Mouse (Mus musculus) CH12.LX (cell line): ENCODE measurements around the gene Rpl9-ps1. TPM values are rescaled to one million over a fixed set of nuclear protein-coding genes. Genes with fewer than 3 reads are reported as not detected.

Experiments used
- DNase-seq: peaks from one replicate; pipeline ENCODE4 v3.0.0-alpha.2; 2013; ENCODE audit errors: extremely low read depth
- H3K27ac ChIP-seq: 2 replicates; pipeline ENCODE4 v1.5.1; 2012; ENCODE audit warnings: low read depth, mild to moderate bottlenecking, control low read depth, moderate library complexity; ENCODE audit not compliant: insufficient read depth
- H3K27me3 ChIP-seq: replicated peaks from 2 replicates; pipeline ENCODE3; 2012; ENCODE audit warnings: inconsistent platforms
- H3K36me3 ChIP-seq, 2 experiments: replicated peaks in 1 of 2; 2 replicates each; pipeline versions ENCODE3 to v1.6.1; 2012; ENCODE audit warnings: inconsistent platforms in 1 of 2, low read length in 1 of 2, mild to moderate bottlenecking in 1 of 2, mixed read lengths in 1 of 2, moderate library complexity in 1 of 2; ENCODE audit not compliant: control insufficient read depth in 1 of 2, insufficient read depth in 1 of 2
- H3K4me1 ChIP-seq, 2 experiments: 2 replicates each; pipeline ENCODE4 v1.6.1; 2012; ENCODE audit warnings: inconsistent platforms in 1 of 2, moderate library complexity in 1 of 2; ENCODE audit not compliant: insufficient read depth in 2 of 2, control insufficient read depth in 1 of 2
- H3K4me2 ChIP-seq: 2 replicates; pipeline ENCODE4 v1.6.1; 2012; ENCODE audit warnings: low read depth, mild to moderate bottlenecking, control low read depth; ENCODE audit not compliant: poor library complexity, insufficient read depth, severe bottlenecking
- H3K4me3 ChIP-seq, 3 experiments: fragments of 150-350 bp in 1 of 3; sonication (generic) in 1 of 3; replicated peaks in 1 of 3; 2 replicates each; pipeline versions ENCODE3 to v1.5.1; 2011 to 2012; ENCODE audit warnings: low read depth in 2 of 3, low read length in 2 of 3, mild to moderate bottlenecking in 2 of 3, moderate library complexity in 2 of 3, control low read depth in 1 of 3, improper control_type of control experiment in 1 of 3, inconsistent platforms in 1 of 3, mixed read lengths in 1 of 3; ENCODE audit not compliant: poor library complexity in 1 of 3
- H3K79me2 ChIP-seq: replicated peaks from 2 replicates; pipeline ENCODE4 v1.6.1; 2012; ENCODE audit warnings: mild to moderate bottlenecking, moderate library complexity; ENCODE audit not compliant: control insufficient read depth, poor library complexity, insufficient read depth, severe bottlenecking; ENCODE audit errors: extremely low read depth
- H3K9ac ChIP-seq: 2 replicates; pipeline ENCODE4 v1.6.1; 2012; ENCODE audit warnings: low read depth, mild to moderate bottlenecking, control low read depth, moderate library complexity; ENCODE audit not compliant: insufficient read depth
- H3K9me3 ChIP-seq: replicated peaks from 2 replicates; pipeline ENCODE3; 2012; ENCODE audit warnings: low read length, inconsistent platforms, mixed read lengths
- CHD1 ChIP-seq: IDR thresholded peaks from 2 replicates; pipeline ENCODE4 v1.6.1; 2012; ENCODE audit warnings: low read depth, low read length, improper control_type of control experiment, inconsistent platforms
- CHD2 ChIP-seq: IDR thresholded peaks from 2 replicates; pipeline ENCODE4 v1.6.1; 2011; ENCODE audit warnings: low read length, improper control_type of control experiment
- CTCF ChIP-seq, 2 experiments: IDR thresholded peaks in 1 of 2; conservative IDR thresholded peaks in 1 of 2; 2 replicates each; pipeline ENCODE4 v1.5.1; 2011 to 2012; ENCODE audit warnings: low read depth in 2 of 2, low read length in 2 of 2, improper control_type of control experiment in 1 of 2, inconsistent platforms in 1 of 2, mild to moderate bottlenecking in 1 of 2, moderate library complexity in 1 of 2
- ELF1 ChIP-seq: IDR thresholded peaks from 2 replicates; pipeline ENCODE4 v1.6.1; 2014; ENCODE audit warnings: low read depth, mild to moderate bottlenecking, inconsistent platforms, low read length, improper control_type of control experiment
- IRF4 ChIP-seq: IDR thresholded peaks from 2 replicates; pipeline ENCODE4 v1.6.1; 2014; ENCODE audit warnings: low read depth, mild to moderate bottlenecking, inconsistent platforms, low read length, improper control_type of control experiment
- JUND ChIP-seq: conservative IDR thresholded peaks from 2 replicates; pipeline ENCODE4 v1.6.1; 2011; ENCODE audit warnings: low read depth, low read length, improper control_type of control experiment
- MAX ChIP-seq: IDR thresholded peaks from 2 replicates; pipeline ENCODE4 v1.6.1; 2011; ENCODE audit warnings: low read length, improper control_type of control experiment
- MAZ ChIP-seq: IDR thresholded peaks from 2 replicates; pipeline ENCODE4 v1.6.1; 2012; ENCODE audit warnings: low read depth, mild to moderate bottlenecking, inconsistent platforms, low read length, improper control_type of control experiment, moderate library complexity
- MEF2A ChIP-seq: IDR thresholded peaks from 2 replicates; pipeline ENCODE4 v1.6.1; 2014; ENCODE audit warnings: low read depth, mild to moderate bottlenecking, inconsistent platforms, low read length, improper control_type of control experiment, borderline replicate concordance
- MXI1 ChIP-seq: IDR thresholded peaks from 2 replicates; pipeline ENCODE4 v1.6.1; 2011; ENCODE audit warnings: mild to moderate bottlenecking, low read depth, low read length, improper control_type of control experiment
- MYC ChIP-seq: IDR thresholded peaks from 2 replicates; pipeline ENCODE4 v1.6.1; 2011; ENCODE audit warnings: low read depth, mild to moderate bottlenecking, improper control_type of control experiment, low read length
- POLR2A ChIP-seq: IDR thresholded peaks from 2 replicates; pipeline ENCODE4 v1.6.1; 2011; ENCODE audit warnings: low read depth, mild to moderate bottlenecking, improper control_type of control experiment, low read length
- RAD21 ChIP-seq: IDR thresholded peaks from 2 replicates; pipeline ENCODE4 v1.6.1; 2011; ENCODE audit warnings: low read depth, mild to moderate bottlenecking, low read length, improper control_type of control experiment, moderate library complexity
- RCOR1 ChIP-seq: conservative IDR thresholded peaks from 2 replicates; pipeline ENCODE4 v1.6.1; 2012; ENCODE audit warnings: low read depth, mild to moderate bottlenecking, inconsistent platforms, low read length, improper control_type of control experiment
- SMC3 ChIP-seq: IDR thresholded peaks from 2 replicates; pipeline ENCODE4 v1.6.1; 2011; ENCODE audit warnings: low read depth, low read length, improper control_type of control experiment
- TBP ChIP-seq: conservative IDR thresholded peaks from 2 replicates; pipeline ENCODE4 v1.6.1; 2011; ENCODE audit warnings: low read depth, low read length, improper control_type of control experiment
- USF1 ChIP-seq: IDR thresholded peaks from 2 replicates; pipeline ENCODE4 v1.6.1; 2014; ENCODE audit warnings: low read depth, mild to moderate bottlenecking, inconsistent platforms, low read length, improper control_type of control experiment
- USF2 ChIP-seq: conservative IDR thresholded peaks from 2 replicates; pipeline ENCODE4 v1.6.1; 2011; ENCODE audit warnings: low read depth, low read length, improper control_type of control experiment
- ZC3H11A ChIP-seq: IDR thresholded peaks from 2 replicates; pipeline ENCODE4 v1.6.1; 2012; ENCODE audit warnings: low read depth, mild to moderate bottlenecking, inconsistent platforms, low read length, improper control_type of control experiment
- ZKSCAN1 ChIP-seq: IDR thresholded peaks from 2 replicates; pipeline ENCODE4 v1.6.1; 2012; ENCODE audit warnings: low read depth, inconsistent platforms, low read length, improper control_type of control experiment, borderline replicate concordance
- ZMIZ1 ChIP-seq: IDR thresholded peaks from 2 replicates; pipeline ENCODE4 v1.6.1; 2012; ENCODE audit warnings: low read depth, mild to moderate bottlenecking, inconsistent platforms, low read length, improper control_type of control experiment
- ZNF384 ChIP-seq: IDR thresholded peaks from 2 replicates; pipeline ENCODE4 v1.6.1; 2012; ENCODE audit warnings: low read depth, low read length, improper control_type of control experiment, inconsistent platforms
- dilution Hi-C: fragments of 300-500 bp; cut with MboI; formaldehyde crosslinking; loops from 2 replicates; pipeline ENCODE4 v1.14.3; 2020; ENCODE audit warnings: low sequenced_read_pairs; ENCODE audit not compliant: extremely low pct_unique_long_range_greater_than_20kb, extremely low pct_ligation_motif_present
- in situ Hi-C: fragments of 300-500 bp; cut with MboI; formaldehyde crosslinking; loops from 3 replicates; pipeline ENCODE4 v1.14.3; 2019; ENCODE audit warnings: low sequenced_read_pairs, low pct_ligation_motif_present, low pct_unique_long_range_greater_than_20kb, mixed read lengths
- polyA plus RNA-seq: library from polyadenylated mRNA; unstranded; fragments of >175 nt; gene quantifications from 2 replicates; pipeline ENCODE4 v1.2.1, GENCODE M21; 2012; ENCODE audit warnings: low read depth; ENCODE audit not compliant: insufficient read length
- total RNA-seq, 2 experiments: library from RNA; depleted of rRNA; stranded (reverse); fragments of 300-350 nt in 1 of 2; fragments of >200 nt in 1 of 2; gene quantifications; 2 replicates each; pipeline ENCODE4 v1.2.3; 2012 to 2014

Gene Rpl9-ps1
- total and polyA plus RNA-seq, 3 experiments: not detected

- no peaks in the 10 kb centered on the region for H3K36me3 ChIP-seq
- in situ Hi-C loops (loop anchor here (5.0 to 10.0 kb wide), 3 partner anchors 73 to 190 kb away; no protein-coding TSS in a partner anchor), dilution Hi-C loops (no loop called here)
- H3K4me2 ChIP-seq: no peak overlapping the region
- H3K9ac ChIP-seq: no peak overlapping the region
- H3K4me3 ChIP-seq: no peak overlapping the region
- H3K9me3 ChIP-seq: no peaks in the 10 kb centered on the region
- TF ChIP-seq RAD21: peak; percentile 64
- no peak for TF ChIP-seq ELF1
- TF ChIP-seq USF1: no peak
- TF ChIP-seq SMC3: peak; percentile 58
- TF ChIP-seq ZC3H11A: peak; percentile 41; the same call in 1 of the 2 replicates
- TF ChIP-seq MYC: 0 out of 2 replicates have a peak, but pooled peaks have one; percentile 47
- TF ChIP-seq CTCF (conservative IDR thresholded peaks at IDR 0.05 in 1 of 2, IDR thresholded peaks at IDR 0.05 in 1 of 2; ENCODE audit: low read depth in 2 of 2, low read length in 2 of 2): peak in 1 of 2 experiments; percentile 79; a peak in 3 of 4 replicates
- H3K27ac ChIP-seq: no peak overlapping the region
- no peak for DNase-seq
- no peaks in the 10 kb centered on the region for H3K27me3 ChIP-seq
- H3K79me2 ChIP-seq: no peaks in the 10 kb centered on the region
- H3K4me1 ChIP-seq: peaks cover 6 to 13% of the 10 kb centered on the region in 2 experiments
These were observed 10.5 kb downstream of the Rpl9-ps1 start for GRCm38 (mm10) chr11:83634898-83635297.

GRCm38 (mm10) chr11:83634425-83634824 lies 11.0 kb downstream of the Rpl9-ps1 start:
- Histone ChIP-seq H3K36me3 (no peaks in the 10 kb centered on the region), H3K9me3 (no peaks in the 10 kb centered on the region), H3K79me2 (no peaks in the 10 kb centered on the region), H3K4me1 (peaks cover 6 to 8% of the 10 kb centered on the region in 2 experiments), H3K9ac (no peak overlapping the region), H3K4me2 (no peak overlapping the region), H3K27ac (no peak overlapping the region), H3K4me3 (no peak overlapping the region), H3K27me3 (no peaks in the 10 kb centered on the region)
- TF ChIP-seq ZC3H11A: no peak
- TF ChIP-seq MAZ: no peak
- TF ChIP-seq IRF4: no peak
- TF ChIP-seq USF2: no peak
- no peak for TF ChIP-seq TBP
- TF ChIP-seq CHD1: no peak
- no peak for TF ChIP-seq ZKSCAN1
- no peak for TF ChIP-seq RAD21
- no peak for TF ChIP-seq JUND
- no peak for TF ChIP-seq MAX
- TF ChIP-seq USF1: no peak
- no peak for TF ChIP-seq RCOR1
- no peak for TF ChIP-seq ZNF384
- no peak for TF ChIP-seq MEF2A
- TF ChIP-seq MXI1: no peak
- no peak for TF ChIP-seq CHD2
- no peak for TF ChIP-seq POLR2A
- no peak for TF ChIP-seq ZMIZ1
- in situ Hi-C loops (loop anchor here (5.0 to 10.0 kb wide), 3 partner anchors 72 to 190 kb away; no protein-coding TSS in a partner anchor), dilution Hi-C loops (no loop called here)
- DNase-seq: no peak
